Mouse (Mus musculus) kidney, adult 8-10 months (tissue): Measurements from ENCODE around the gene Foxj1.

Experiments
- DNase-seq, 2 experiments: peaks; one replicate each; pipeline ENCODE4 v3.0.0; 2022

The Foxj1 gene

GRCm38 (mm10) chr11:116298621-116299020, 36.6 kb downstream of the Foxj1 start:
- no peak for DNase-seq

- no peak for DNase-seq
Observed at GRCm38 (mm10) chr11:116298221-116298620, 37.0 kb downstream of the Foxj1 start.

- DNase-seq, result no peak
Observed at GRCm38 (mm10) chr11:116297017-116297416, 38.2 kb downstream of the Foxj1 start.

- DNase-seq, result no peak
Observed at GRCm38 (mm10) chr11:116296191-116296734, 38.9 kb downstream of the Foxj1 start.

- peak in 1 of 2 experiments; percentile 54 for DNase-seq
Observed at GRCm38 (mm10) chr11:116294319-116294718, 40.9 kb downstream of the Foxj1 start.

GRCm38 (mm10) chr11:116293538-116294137, 41.6 kb downstream of the Foxj1 start:
- DNase-seq, result no peak

GRCm38 (mm10) chr11:116292401-116292800, 42.8 kb downstream of the Foxj1 start:
- DNase-seq, result no peak

- no peak for DNase-seq
Observed at GRCm38 (mm10) chr11:116290556-116290955, 44.6 kb downstream of the Foxj1 start.

GRCm38 (mm10) chr11:116287351-116287750, 47.8 kb downstream of the Foxj1 start:
- no peak for DNase-seq

GRCm38 (mm10) chr11:116285770-116286191, 49.4 kb downstream of the Foxj1 start:
- no peak for DNase-seq

- DNase-seq, result no peak
Observed at GRCm38 (mm10) chr11:116283982-116284381, 51.2 kb downstream of the Foxj1 start.

GRCm38 (mm10) chr11:116282912-116283521, 52.2 kb downstream of the Foxj1 start:
- no peak for DNase-seq

- peak; percentile 35 to 50 for DNase-seq
Observed at GRCm38 (mm10) chr11:116282089-116282488, 53.1 kb downstream of the Foxj1 start.

- no peak for DNase-seq
Observed at GRCm38 (mm10) chr11:116281671-116282070, 53.5 kb downstream of the Foxj1 start.

- no peak for DNase-seq
Observed at GRCm38 (mm10) chr11:116280751-116281663, 54.2 kb downstream of the Foxj1 start, which contains the start of gene Galr2. Gene Galr2 (plus strand): TSS chr11:116280939.
